Mouse (Mus musculus): ENCODE data around the gene Slc25a24. TPM values are rescaled to one million over a fixed set of nuclear protein-coding genes. Genes with fewer than 3 reads are reported as not detected.

The Slc25a24 gene
- polyA plus RNA-seq, 1 experiment from 2014 or later: 5.1 TPM

DNA sequence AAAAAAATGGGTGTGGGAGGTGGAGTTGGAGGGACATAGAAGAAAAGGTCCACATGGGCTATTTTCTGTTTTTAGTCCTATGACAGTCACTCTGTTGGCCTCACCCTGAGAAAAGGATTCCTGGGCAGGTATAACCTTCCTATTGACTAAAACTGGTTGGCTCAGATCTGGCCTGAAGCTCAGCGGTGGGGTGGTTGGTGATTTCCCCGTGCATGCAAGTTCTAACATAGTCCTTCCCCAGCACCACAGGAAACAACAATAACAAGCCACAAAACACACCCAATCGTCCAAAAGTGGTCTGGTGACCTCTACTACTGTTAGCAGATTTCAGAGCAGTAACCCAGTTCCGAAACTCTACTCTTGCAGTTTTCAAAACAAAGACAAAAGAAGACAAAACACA lies 10.0 kb downstream of the Slc25a24 start:
- 90% methylated on average over 4 of the region's 4 CpGs for WGBS
- Histone ChIP-seq H3K9me3 (peaks cover 8% of the 10 kb centered on the region; the same call in 1 of the 2 replicates), H3K4me1 (replicated peaks) (no peaks in the 10 kb centered on the region), H3K27me3 (no peaks in the 10 kb centered on the region), H3K9ac (no peak overlapping the region), H3K4me3 (no peak overlapping the region), H3K27ac (replicated peaks) (no peak overlapping the region), H3K36me3 (no peaks in the 10 kb centered on the region), H3K4me2 (no peak overlapping the region)
- no peak for ATAC-seq (ENCODE audit: low FRiP score, low read depth)

DNA sequence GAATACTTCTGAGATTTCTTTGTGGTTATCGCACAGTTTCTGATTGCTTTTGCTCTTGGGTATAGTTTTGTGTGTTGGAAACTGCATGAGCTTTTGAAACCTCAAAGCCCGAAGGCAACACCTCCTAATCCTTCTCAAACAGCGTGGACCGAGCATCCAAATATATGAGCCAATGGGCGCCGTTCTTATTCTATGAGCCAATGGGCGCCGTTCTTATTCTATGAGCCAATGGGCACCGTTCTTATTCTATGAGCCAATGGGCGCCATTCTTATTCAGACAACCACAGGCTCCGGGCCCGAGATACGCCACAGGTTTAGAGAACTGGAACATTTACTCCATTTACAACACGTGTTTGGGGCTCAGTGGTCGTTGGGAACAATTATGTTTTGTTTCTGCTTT lies 11.1 kb downstream of the Slc25a24 start:
- no peak for ATAC-seq (ENCODE audit: low FRiP score, low read depth)
- H3K4me1 ChIP-seq (replicated peaks): no peaks in the 10 kb centered on the region
- 94% methylated on average over 15 of the region's 15 CpGs for WGBS
- no peak overlapping the region for H3K9ac ChIP-seq
- no peak overlapping the region for H3K4me2 ChIP-seq
- H3K9me3 ChIP-seq: peaks cover 8% of the 10 kb centered on the region; the same call in 1 of the 2 replicates
- no peak overlapping the region for H3K4me3 ChIP-seq
- no peak overlapping the region for H3K27ac ChIP-seq (replicated peaks)
- no peaks in the 10 kb centered on the region for H3K36me3 ChIP-seq
- H3K27me3 ChIP-seq: no peaks in the 10 kb centered on the region

DNA sequence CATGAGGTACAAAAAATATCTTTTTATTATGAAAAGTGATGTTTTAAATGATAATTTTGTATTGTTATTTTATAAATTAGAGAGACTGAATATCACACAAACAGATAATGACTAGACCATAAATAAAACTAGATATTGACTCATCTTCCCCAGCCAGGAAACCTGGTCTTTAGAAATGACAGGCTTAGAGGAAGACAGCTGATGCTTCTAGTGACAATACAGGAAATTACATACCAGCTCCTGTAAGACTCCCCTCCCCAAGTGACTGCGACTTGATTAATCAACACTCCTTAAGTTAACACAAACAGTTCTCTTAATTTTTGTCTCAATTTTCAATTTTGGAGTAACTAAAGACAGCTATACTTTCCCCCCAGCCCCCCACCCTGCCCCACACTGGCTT lies 12.4 kb downstream of the Slc25a24 start:
- WGBS: 68% methylated on average over 1 of the region's 1 CpGs

DNA sequence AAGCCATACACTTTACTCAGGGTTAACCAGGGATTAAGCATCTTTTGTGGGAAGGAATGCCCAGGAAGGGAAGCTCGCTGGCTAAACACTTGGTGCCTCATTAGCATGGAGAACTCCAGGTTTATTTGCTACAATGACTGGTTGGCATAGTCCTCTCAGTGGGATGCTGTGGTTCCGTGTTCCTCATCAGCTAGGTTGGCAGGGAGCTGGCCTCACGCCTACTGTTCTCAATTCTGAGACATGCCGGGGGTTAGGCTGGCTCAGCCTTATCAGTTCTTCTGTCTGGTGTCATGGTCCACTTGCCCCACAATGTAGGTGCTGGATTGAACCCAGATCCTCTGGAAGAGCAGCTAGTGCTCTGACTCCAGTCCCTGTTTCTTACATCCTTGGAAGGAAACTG lies 29.6 kb downstream of the Slc25a24 start:
- 63% methylated on average over 4 of the region's 4 CpGs for WGBS
- no peak overlapping the region for H3K27ac ChIP-seq (replicated peaks)

More for the DNA sequence above, 12.4 kb downstream of the Slc25a24 start:
- H3K36me3 ChIP-seq: no peaks in the 10 kb centered on the region
- H3K4me3 ChIP-seq: no peak overlapping the region
- peaks cover 8% of the 10 kb centered on the region; the same call in 1 of the 2 replicates for H3K9me3 ChIP-seq
- no peaks in the 10 kb centered on the region for H3K27me3 ChIP-seq
- H3K4me1 ChIP-seq (replicated peaks): no peaks in the 10 kb centered on the region
- H3K27ac ChIP-seq (replicated peaks): no peak overlapping the region
- no peak overlapping the region for H3K9ac ChIP-seq
- no peak overlapping the region for H3K4me2 ChIP-seq
- no peak for ATAC-seq (ENCODE audit: low FRiP score, low read depth)

DNA sequence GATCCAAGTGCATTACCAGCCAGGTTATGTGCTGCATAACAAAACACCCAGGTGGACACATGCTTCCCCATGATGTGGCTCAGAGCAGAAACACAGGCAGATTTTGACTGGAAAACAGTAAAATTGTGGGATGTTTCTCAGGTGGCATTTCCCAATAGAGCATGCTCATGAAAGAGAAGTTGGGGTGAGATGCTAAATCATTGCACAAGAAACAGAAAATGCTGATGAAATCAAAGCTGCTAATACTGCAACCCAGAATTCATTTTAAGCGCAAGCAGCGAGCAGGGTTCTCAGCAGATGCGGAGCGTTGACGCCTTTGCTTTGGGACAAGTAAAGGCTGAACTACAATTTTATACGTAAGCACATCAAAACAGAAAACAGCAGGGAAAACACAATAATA lies 30.5 kb downstream of the Slc25a24 start:
- Histone ChIP-seq H3K4me3 (no peak overlapping the region), H3K9me3 (no peaks in the 10 kb centered on the region), H3K27ac (replicated peaks) (no peak overlapping the region), H3K36me3 (no peaks in the 10 kb centered on the region), H3K4me2 (no peak overlapping the region), H3K27me3 (no peaks in the 10 kb centered on the region), H3K4me1 (replicated peaks) (no peaks in the 10 kb centered on the region), H3K9ac (no peak overlapping the region)
- no peak for ATAC-seq (ENCODE audit: low FRiP score, low read depth)
- WGBS: 94% methylated on average over 6 of the region's 6 CpGs

More for the DNA sequence above, 29.6 kb downstream of the Slc25a24 start:
- no peaks in the 10 kb centered on the region for H3K9me3 ChIP-seq
- no peak overlapping the region for H3K4me3 ChIP-seq
- H3K27me3 ChIP-seq: no peaks in the 10 kb centered on the region
- H3K4me2 ChIP-seq: no peak overlapping the region
- H3K36me3 ChIP-seq: no peaks in the 10 kb centered on the region
- H3K9ac ChIP-seq: no peak overlapping the region
- no peak for ATAC-seq (ENCODE audit: low FRiP score, low read depth)
- H3K4me1 ChIP-seq (replicated peaks): no peaks in the 10 kb centered on the region

DNA sequence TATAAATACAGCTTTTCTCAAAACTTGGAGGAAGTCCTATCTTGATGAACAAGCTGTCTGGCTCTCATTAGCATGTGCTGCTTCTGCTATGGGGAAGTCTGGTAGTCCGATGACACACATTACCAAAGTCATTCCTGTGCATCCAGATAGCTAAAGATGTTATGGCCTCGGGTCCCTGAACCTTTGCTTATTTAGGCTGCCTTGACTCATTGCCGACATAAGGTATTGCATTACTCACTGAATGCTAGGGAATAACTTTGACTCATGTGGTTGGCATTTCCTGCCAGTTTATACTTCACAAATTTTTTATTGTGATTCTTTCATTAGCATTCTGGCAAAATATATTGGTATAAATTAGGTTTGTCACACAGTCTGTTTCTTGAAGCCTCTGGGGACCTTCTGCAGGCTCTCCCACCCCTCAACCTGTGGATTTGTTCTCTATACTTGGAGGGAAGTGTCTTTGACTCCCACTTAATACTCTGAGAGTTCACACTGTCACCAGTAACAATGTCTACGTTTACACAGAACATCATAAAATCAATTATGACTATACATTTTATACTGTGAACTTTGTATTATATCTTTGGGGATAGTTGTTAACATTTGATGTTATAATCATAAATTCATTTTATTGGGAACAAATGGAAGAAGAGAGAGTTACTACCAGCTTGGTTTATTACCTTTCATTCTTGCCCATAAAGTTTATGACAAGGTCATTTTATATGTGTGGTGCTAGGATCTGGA lies 33.1 kb downstream of the Slc25a24 start:
- H3K4me3 ChIP-seq: no peak overlapping the region
- H3K4me2 ChIP-seq: no peak overlapping the region
- no peaks in the 10 kb centered on the region for H3K9me3 ChIP-seq
- no peaks in the 10 kb centered on the region for H3K4me1 ChIP-seq (replicated peaks)
- H3K9ac ChIP-seq: no peak overlapping the region
- ATAC-seq (ENCODE audit: low FRiP score, low read depth): no peak
- H3K36me3 ChIP-seq: no peaks in the 10 kb centered on the region
- no peak overlapping the region for H3K27ac ChIP-seq (replicated peaks)
- 91% methylated on average over 4 of the region's 4 CpGs for WGBS
- no peaks in the 10 kb centered on the region for H3K27me3 ChIP-seq

DNA sequence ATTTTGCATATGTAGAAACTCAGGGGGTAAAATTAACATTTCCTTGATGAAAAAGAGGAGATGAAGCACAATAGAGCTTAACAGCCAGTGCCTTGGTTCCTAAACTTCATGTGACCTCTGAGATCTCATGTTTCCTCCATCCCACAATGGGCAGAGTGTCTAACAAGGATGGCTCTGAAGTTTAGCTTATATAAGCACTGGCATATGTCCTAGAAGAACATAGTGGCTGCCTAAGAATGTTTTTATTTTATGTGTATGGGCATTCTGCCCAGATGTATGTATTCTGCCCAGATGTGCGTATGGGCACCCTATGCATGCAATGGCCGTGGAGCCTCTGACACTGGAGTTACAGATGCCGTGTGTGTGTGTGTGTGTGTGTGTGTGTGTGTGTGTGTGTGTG lies 34.5 kb downstream of the Slc25a24 start:
- H3K9me3 ChIP-seq: no peaks in the 10 kb centered on the region
- ATAC-seq (ENCODE audit: low FRiP score, low read depth): no peak
- no peak overlapping the region for H3K27ac ChIP-seq (replicated peaks)
- no peaks in the 10 kb centered on the region for H3K36me3 ChIP-seq
- H3K4me1 ChIP-seq (replicated peaks): no peaks in the 10 kb centered on the region
- no peak overlapping the region for H3K4me2 ChIP-seq
- 70% methylated on average over 3 of the region's 3 CpGs for WGBS
- no peak overlapping the region for H3K9ac ChIP-seq
- H3K4me3 ChIP-seq: no peak overlapping the region
- no peaks in the 10 kb centered on the region for H3K27me3 ChIP-seq

DNA sequence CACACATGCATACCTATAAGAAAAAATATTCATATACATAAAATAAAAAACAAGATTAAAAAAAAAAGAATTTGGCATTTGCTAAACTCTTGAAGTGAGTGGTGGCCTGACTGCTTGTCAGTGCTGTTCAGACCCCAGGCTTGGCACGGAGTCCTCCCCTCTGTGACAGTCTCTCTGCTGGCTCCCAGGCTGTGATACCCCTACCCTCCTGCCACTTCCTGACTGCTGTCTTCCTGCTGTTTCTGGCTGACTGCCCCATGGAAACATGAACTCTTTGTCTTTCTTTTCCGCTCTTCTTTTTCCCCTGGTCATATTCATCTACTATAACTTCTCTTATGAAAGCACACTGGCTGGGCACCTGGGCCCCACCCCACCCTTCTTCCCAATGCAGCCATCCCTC lies 41.1 kb downstream of the Slc25a24 start:
- Histone ChIP-seq H3K9ac (no peak overlapping the region), H3K9me3 (no peaks in the 10 kb centered on the region), H3K27ac (replicated peaks) (no peak overlapping the region), H3K4me1 (replicated peaks) (no peaks in the 10 kb centered on the region), H3K36me3 (no peaks in the 10 kb centered on the region), H3K4me3 (no peak overlapping the region), H3K4me2 (no peak overlapping the region), H3K27me3 (no peaks in the 10 kb centered on the region)
- 70% methylated on average over 2 of the region's 2 CpGs for WGBS
- ATAC-seq (ENCODE audit: low FRiP score, low read depth): no peak

DNA sequence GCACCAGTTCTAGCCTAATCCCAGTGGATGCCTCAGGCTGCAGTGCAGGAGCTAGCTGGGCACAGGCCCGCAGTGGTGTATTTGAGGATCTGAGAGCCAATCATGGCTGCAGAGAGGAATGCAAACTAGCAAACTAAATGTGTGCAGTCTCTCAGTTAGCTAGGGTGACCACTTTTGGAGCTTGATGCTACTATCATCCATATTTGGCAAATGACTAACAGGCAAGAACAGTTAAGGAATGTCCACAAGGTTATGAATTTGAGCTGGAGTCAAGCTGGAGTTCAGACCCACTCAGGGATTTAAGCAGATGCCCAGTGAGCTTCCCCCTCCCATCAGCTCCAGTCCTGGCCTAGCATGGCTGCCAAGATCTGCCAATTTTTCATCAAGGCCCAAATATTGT lies 41.7 kb downstream of the Slc25a24 start:
- H3K4me3 ChIP-seq: no peak overlapping the region
- no peak for ATAC-seq (ENCODE audit: low FRiP score, low read depth)
- H3K4me2 ChIP-seq: no peak overlapping the region
- 67% methylated on average over 1 of the region's 1 CpGs for WGBS
- no peak overlapping the region for H3K27ac ChIP-seq (replicated peaks)
- no peaks in the 10 kb centered on the region for H3K27me3 ChIP-seq
- no peaks in the 10 kb centered on the region for H3K36me3 ChIP-seq
- H3K9ac ChIP-seq: no peak overlapping the region
- no peaks in the 10 kb centered on the region for H3K4me1 ChIP-seq (replicated peaks)
- H3K9me3 ChIP-seq: no peaks in the 10 kb centered on the region

DNA sequence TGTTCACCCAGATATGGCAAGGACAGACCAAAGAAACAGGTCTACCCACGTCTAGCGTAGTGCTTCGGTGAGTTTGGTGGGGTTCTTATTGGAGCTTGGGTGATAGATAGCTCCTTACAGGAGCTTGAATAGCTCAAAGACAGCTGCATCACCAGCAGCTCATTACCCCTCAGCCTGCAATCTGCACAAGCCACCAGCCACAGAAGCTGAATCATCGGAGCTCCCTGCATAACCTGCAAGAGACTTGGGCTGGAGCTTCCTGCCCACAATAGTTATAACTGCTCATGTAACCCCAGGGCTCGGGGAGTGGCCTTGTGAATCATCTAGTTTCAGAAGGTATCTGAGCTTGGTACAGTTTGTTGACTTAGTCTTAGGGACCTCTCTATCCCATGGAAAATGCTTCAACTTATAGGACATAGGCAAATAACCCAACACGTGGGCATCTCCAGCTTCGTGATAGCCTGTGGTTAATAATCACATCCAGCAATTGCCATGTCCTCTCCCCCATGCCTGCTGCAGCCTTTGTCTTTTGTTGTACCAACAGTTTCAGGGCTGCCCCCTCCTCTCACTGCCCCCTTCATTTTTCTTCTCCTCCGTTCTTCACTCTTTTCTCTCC lies 42.4 kb downstream of the Slc25a24 start:
- H3K9ac ChIP-seq: no peak overlapping the region
- no peak for ATAC-seq (ENCODE audit: low FRiP score, low read depth)
- H3K4me3 ChIP-seq: no peak overlapping the region
- no peaks in the 10 kb centered on the region for H3K4me1 ChIP-seq (replicated peaks)
- no peak overlapping the region for H3K27ac ChIP-seq (replicated peaks)
- no peaks in the 10 kb centered on the region for H3K36me3 ChIP-seq
- H3K27me3 ChIP-seq: no peaks in the 10 kb centered on the region
- H3K4me2 ChIP-seq: no peak overlapping the region
- no peaks in the 10 kb centered on the region for H3K9me3 ChIP-seq
- WGBS: 88% methylated on average over 8 of the region's 8 CpGs

DNA sequence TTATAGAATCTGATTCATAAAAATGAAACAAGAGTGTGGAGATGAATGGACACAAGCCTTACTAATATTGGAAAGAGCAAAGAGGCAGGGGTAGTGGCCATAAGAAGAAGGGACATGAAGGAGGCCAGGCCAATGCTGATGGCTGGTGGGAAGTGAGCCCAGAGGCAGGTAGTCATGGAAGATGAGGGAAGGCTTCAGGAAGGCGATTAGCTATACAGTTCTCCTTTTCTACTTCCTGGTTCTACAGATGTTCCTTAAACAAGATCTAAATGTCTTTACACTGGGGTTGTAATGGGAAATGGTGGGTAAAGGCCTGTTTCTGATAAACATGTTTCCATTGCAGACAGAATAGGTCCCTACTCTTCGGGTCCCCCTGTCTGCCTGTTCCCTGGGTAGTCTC lies 46.2 kb downstream of the Slc25a24 start:
- H3K27me3 ChIP-seq: no peaks in the 10 kb centered on the region
- H3K9me3 ChIP-seq: no peaks in the 10 kb centered on the region
- no peak overlapping the region for H3K9ac ChIP-seq
- H3K36me3 ChIP-seq: no peaks in the 10 kb centered on the region
- no peak for ATAC-seq (ENCODE audit: low FRiP score, low read depth)
- H3K4me2 ChIP-seq: no peak overlapping the region
- no peak overlapping the region for H3K27ac ChIP-seq (replicated peaks)
- no peaks in the 10 kb centered on the region for H3K4me1 ChIP-seq (replicated peaks)
- WGBS: 96% methylated on average over 2 of the region's 2 CpGs
- H3K4me3 ChIP-seq: no peak overlapping the region

DNA sequence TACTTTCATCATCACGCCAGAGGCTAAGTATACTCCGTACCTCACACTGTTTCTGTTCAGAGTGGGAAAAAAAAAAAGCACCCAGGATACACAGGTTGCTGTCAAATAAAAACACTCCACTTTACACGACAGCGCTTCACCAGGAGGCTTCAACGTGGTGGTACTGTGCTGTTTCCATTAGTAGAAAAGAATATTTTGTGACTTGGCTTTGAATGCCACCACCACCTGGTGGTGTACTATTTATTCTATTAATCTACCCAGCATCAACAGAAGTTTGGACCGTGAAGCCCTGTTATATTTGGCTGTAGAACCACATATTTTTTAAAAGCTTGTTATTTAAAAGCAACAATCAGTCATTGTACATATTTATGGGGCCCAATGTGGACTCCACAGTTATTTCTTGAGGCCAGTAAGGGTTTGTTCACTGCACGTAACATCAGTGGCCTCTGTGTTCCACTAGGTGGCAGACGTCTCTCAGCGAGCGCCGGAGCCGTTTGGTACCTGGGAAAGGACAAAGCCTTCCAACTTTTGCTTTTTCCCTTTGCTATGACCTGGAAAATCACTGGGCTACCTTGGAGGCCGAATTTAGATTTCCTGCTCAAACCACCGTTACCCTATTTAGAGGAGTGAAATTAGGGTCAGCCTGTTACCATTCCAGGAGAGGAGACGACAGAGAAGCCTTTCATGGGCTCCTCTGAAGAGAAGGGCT lies 48.3 kb downstream of the Slc25a24 start:
- Histone ChIP-seq H3K9me3 (no peaks in the 10 kb centered on the region), H3K4me1 (replicated peaks) (no peaks in the 10 kb centered on the region), H3K4me2 (no peak overlapping the region), H3K4me3 (no peak overlapping the region), H3K36me3 (no peaks in the 10 kb centered on the region), H3K27me3 (no peaks in the 10 kb centered on the region), H3K27ac (replicated peaks) (no peak overlapping the region), H3K9ac (no peak overlapping the region)
- peak; percentile 81 for ATAC-seq (ENCODE audit: low FRiP score, low read depth)
- WGBS: 26% methylated on average over 15 of the region's 15 CpGs
